Mouse (Mus musculus): ENCODE measurements around the gene Mrnip.
A peak's percentile ranks its signal among the peaks of the same experiment; 100 is the strongest.
"Not testable (repeated sequence)": the region's sequence is repeated elsewhere in the genome, so short reads cannot be mapped to it uniquely, and the experiment has no call there.

The Mrnip gene

DNA sequence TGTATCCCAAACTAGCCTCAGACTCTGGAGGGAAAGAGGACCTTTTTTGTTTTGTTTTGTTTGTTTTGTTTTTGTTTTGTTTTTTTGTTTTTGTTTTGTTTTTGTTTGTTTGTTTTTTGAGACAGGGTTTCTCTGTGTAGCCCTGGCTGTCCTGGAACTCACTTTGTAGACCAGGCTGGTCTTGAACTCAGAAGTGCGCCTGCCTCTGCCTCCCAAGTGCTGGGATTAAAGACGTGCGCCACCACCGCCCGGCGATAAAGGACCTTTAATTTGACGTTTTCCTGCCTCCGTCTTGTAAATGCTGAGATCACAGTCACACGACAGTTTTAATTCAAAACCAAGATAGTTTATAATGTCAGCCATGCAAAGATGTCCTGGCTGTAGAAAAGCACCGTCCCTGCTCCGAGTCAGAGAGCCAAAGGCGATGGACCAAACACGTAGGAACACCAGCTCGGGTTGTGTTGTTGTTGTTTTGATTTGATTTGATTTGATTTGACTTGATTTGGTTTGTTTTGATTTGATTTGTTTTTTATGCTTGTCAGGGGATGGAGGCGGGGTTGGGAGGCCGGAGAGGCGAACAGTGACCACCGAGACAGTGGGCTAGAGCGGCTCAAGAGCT lies at the start of gene Mrnip:
Mrnip (plus strand) TSS at position 334 of the 619 bp plus-strand sequence.
- not testable (repeated sequence) for DNase-seq

DNA sequence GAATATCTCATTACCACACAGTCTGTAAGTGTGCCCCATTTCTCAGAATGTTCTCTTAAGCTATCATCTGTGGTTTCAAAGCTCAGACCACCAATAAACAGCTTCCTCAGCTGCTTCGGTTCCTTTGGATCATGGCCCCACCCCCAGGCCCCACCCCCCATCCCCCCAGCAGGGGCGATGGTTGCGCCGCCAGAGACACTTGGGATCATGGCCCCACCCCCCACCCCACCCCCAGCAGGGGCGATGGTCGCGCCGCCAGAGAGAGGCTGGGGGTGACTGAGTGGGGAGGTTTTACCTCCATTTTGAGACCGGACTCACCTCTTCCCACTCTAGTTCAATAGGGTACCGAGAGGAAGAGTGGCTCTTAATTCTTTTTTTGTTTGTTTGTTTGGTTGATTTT lies 46.5 kb upstream of the Mrnip start:
- DNase-seq = no peak

DNA sequence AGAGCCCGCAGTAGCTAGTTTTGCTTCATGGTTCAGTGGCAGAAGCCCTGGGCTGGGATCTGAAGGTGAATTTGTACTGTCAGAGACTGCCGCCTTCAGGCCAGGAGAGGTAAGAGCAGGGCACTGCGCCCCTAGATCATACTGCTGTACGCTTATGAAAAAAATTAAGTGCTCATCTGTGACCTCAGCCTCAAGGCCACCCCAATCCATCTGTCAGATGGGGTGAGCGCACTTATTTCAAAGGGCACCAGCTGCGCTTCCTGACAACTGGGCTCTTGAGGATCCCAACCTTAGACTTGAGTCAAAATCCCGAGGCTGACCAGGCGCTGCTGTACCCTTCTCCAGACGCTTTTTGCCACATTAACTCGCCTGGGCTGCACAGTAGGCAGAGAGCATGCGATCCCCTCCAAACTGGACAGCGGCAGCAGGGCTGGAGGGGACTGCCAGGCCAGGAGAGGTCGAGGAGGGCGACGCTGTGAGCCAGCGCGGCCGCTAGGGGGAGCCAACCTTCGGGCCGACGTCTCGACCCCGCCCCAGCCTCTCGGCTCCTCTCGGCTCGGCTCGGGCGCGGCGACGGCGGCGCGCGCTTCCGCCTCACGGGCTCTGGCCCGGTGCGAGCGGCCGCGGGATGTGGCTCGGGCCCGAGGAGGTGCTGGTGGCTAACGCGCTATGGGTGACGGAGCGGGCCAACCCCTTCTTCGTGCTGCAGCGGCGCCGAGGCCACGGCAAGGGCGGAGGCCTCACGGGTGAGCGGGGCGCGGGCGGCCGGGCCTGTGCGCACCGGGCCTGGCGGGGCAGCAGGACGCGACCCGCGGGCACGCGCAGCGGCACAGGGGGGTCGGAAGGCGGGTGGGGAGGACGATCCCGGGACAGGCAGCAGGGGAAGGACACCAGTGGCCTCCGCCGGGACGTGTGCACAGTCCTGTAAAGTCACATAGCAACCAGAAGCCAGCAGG lies 43.2 kb upstream of the Mrnip start, which contains the start of gene Tbc1d9b:
Tbc1d9b (plus strand) TSS at position 586 of the 956 bp plus-strand sequence.
- peak; percentile 90 to 95 for DNase-seq

DNA sequence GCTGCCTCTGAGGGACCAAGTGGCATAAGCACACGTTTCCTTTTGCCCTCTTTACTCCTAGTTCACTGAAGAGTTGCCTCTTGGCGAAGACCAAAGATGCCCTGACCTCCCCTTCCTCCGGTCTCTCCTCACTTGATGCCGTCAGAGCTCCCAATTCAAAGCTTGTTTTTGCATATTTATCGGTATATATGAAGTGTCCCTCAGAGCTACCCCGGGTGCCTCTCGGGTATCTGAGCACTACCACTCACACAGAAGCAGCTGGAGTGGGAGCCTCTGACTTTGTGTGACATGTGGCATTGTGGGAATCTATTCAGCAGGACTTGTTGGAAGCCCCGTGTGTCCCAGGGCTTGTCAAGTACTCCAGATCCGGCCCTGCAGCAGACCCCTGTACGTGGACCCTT lies 42.4 kb upstream of the Mrnip start:
- DNase-seq = peak in 1 of 2 experiments; percentile 22

DNA sequence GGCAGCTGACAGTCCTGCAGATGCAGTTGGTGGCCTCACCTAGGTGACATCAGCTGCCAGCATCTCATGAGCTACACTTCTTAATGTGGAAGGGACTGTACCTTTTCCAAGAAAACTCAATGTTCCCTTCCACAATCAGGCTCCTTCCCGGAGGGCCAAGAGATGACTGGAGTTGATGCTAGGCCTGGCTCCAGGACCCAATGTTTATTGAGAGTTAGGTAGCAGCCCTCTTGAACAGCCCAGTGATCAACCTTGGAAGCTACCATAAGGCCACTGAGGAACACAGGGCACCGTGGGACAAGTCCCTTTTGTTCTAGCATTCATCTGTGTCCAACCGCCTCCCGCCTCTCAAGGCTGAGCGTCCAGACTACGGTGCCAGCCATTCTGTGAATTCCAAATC lies 42.0 kb upstream of the Mrnip start:
- DNase-seq = no peak

DNA sequence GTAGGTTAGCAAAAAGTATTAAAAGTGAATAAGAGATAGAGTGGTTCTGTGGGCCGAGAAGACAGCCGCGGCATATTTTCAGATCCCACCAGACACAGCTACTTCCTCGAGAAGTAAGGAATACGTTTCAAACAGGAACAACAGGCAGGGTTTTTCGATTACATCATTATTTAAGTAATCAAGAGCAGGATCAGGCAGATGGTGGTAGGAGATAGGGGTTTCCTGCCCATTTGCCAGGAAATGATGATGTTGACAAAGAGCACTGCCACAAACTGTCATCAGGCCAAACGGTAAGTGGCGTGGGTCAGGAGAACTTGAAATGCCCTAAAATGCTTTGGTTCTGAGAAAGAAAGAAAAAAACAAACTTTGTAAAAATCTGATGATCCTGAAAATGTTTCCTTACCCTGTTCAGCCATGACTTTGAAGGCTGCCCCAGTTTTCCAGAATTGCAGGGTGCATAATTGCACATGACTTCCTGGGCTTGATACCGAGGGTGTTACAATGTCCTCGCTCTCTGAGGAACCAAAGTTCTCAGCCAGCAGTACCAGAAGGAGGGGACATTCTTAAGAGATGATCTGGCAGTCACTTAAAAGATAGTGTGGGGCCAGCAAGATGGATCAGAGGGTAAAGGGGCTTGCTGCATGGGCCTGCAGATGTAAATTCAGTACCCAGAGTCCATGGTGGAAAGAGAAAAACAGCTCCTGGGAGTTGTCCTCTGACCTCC lies 39.9 kb upstream of the Mrnip start:
- no peak for DNase-seq

DNA sequence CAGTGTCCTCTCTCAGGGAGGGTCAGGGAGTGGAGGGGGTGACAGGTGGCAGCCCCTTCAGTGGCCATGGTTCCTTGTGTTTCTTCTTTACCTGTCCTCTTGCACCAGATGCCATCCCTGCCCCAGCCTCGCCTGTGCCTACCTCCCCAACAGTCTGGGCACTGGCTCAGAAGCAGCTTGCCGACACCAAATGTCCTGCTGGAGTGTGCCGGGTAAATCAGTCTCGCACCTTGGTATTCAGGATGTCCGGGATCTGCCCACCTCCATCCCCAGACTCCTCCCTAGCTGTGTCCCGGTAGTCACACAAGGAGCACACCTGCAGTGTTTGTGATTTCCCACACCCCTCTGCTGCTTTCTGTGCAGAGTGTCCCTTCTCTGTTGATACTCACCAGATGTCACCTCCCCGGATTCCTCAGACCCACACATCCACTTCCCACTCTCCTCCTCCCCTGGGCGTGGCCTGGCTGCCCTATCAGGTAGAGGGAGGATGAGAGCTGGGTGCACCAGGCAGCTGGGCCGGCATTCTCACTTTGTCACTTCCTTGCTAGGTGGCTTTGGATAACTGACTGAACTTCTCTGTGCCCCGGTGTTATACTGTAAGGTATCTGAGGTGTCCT lies 35.9 kb upstream of the Mrnip start:
- peak; percentile 30 to 55 for DNase-seq

DNA sequence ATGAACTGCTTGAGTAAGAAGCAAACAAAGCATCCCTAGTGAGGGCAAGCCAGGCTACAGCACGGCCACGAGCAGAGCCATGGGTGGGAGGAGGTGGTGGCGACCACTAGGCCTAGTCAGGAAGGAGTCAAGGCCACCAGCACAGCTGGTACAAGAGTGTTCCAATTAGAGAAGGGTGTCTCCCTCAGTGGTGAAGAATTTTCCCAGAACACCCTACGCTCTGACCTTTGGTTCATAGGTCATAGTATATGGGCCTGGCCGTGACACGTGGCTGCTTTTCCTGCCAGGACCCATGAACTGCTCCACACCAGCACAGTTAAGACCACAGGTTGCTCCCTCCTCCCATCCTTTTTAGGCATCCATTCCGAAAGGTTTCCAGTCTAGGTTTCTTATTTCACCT lies 34.7 kb upstream of the Mrnip start:
- DNase-seq = peak; percentile 74 to 82

DNA sequence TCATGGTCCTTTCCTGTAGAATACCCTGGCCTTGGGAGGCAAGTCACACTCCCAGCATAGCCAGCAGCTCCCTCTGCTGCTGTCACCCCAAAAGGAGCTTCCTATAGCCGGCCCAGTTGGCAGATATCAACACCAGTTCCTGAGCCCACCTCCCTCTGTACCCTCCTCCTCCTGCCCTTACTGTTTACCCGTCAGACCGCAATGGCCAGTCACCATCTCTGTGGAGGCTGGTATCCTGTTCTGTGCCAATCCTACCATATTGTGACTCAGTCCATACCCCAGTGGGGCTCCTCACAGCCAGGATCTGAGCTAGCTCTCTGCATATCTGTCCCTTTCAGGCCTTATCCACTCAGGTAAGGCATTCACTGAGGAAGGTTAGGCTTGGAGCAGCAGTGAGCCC lies 28.7 kb upstream of the Mrnip start:
- no peak for DNase-seq

DNA sequence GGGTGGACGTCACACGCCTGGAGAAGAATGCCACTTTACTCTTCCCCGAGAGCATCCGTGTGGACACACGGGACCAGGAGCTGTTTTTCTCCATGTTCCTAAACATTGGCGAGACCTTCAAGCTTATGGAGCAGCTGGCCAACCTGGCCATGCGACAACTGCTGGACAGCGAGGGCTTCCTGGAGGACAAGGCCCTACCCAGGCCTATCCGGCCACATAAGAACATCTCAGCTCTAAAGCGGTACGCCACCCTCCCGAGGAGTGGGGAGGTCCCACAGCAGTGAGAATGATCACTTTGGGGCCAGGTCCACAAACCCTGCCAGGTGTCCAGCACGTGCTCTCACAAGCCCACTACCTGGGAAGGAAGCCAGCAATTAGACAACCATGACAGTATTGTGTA lies 28.1 kb upstream of the Mrnip start:
- DNase-seq = no peak

DNA sequence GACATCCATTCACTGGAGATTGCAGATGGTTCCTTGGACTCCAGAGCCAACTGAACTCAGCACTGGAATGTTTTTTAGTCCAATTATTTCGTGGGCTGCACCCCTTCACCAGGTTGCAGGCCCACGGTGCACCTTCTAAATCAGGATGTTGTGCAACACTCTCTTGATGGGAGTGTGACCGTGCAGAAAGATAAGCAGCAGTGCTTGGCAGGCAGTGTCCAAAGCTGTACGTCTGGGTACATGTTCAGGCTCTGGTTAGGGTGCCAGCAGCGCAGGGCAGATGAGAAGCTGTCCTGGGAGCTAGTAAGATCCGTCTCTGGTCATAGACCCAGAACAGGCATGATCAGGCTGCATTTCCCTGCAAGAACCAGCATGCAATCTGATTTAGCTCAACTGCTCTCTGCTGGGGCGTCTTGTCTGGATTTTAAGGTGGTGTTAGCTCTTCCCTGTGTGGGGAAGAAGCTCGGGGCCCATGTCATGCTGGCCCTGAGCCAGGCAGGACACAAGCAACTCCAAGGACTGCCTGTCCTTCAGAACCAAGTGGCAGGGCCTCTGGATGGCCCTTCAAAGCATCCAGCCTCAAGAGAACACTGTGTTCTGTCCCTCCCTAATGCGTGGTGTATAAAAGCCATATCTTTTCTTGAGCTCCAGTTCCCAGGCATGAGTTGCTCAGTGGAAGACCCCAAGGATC lies 26.8 kb upstream of the Mrnip start:
- DNase-seq = no peak

DNA sequence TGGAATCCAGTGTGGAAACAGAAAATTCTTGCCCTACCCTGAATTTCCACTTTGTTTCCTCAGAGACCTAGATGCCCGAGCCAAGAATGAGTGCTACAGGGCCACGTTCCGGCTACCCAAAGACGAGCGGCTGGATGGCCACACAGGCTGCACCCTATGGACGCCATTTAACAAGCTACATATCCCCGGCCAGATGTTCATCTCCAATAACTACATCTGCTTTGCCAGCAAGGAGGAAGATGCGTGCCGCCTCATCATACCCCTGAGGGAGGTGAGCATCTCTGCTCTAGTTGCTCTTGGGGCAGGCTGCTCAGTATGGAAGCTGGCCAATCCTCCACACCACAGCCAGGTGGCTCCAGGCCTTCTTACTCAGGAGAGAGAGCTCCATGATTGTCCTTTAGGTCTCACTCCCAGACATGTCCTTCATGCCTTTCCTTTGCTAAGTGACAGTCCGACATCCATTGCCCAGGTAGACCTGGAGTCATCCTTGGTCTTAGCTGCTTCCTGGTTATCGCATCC lies 26.2 kb upstream of the Mrnip start:
- DNase-seq = no peak

DNA sequence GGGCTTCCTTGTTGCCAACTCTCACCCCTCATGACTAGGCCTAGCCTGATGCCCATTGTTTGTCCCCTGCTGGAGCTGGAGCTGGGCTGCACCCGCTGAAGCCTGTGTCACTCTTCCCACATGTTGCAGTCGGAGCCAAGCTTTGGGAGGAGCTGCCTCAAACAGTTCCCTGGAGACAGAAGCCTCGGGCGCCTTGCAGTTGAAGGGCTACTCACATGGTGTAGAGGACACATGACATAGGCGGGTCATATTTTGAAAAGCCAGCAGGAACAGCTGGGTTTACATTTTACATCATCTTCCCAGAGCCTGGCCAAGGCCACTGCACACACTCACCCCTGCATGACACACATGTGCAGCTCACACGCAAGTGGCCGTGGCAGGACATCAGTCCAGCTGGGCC lies 25.0 kb upstream of the Mrnip start:
- no peak for DNase-seq

DNA sequence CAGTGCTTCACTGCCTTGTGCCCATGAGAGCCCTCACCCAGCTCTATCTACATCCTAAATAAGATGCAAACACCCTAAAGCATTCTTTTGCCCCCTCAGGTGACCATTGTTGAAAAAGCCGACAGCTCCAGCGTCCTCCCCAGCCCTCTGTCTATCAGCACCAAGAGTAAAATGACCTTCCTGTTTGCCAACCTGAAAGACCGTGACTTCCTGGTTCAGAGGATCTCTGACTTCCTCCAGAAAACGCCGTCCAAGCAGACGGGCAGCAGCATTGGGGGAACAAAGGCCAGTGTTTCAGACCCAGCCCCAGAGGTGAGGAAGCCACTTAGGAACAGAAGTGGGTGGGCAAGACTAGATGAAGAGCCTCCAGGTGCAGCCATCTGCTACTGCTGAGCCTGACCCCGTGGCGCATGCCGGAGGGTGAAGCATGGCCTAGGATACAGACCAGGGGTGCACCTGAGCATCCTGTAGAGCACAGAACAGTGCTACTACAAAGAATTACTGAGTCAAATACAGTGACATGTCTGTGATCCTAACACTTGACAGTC lies 24.6 kb upstream of the Mrnip start:
- DNase-seq = no peak

DNA sequence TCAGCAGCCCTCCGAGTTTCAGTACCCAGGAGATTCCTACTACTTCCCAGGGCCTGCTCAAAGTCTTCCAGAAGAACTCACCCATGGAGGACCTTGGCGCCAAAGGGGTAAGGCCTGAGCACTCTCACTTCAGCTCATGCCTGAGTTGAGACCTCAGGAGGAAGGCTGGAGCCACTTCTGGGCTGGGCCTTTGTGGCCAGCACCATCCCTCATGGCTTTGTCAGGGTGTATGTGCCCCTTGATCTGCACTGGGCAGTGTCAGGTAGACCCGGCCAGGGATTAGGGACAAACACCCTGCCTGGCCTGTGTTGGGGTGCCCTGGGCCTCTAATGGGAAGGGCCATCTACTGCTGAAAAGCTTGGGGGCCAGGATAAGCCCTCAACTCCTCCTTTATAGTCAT lies 22.9 kb upstream of the Mrnip start:
- no peak for DNase-seq

DNA sequence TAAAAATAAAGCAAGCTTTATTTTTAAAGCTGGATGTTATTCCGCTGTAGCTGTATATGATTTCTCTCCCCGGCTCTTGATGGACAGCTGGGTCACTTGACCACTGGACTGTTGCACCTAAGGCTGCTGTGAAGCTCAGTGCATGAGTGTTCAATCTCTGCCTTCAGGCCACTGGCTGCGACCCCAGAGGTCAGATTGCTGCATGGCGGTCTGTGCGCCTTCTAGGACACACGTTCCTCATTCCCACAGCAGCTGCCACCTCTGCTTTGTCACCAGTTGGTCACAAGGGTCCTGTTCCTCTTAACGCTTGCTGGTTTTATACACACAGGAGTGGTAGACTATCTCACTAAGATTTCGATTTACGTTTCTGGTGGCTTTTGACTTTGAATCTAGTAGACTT lies 20.1 kb upstream of the Mrnip start:
- DNase-seq = no peak

DNA sequence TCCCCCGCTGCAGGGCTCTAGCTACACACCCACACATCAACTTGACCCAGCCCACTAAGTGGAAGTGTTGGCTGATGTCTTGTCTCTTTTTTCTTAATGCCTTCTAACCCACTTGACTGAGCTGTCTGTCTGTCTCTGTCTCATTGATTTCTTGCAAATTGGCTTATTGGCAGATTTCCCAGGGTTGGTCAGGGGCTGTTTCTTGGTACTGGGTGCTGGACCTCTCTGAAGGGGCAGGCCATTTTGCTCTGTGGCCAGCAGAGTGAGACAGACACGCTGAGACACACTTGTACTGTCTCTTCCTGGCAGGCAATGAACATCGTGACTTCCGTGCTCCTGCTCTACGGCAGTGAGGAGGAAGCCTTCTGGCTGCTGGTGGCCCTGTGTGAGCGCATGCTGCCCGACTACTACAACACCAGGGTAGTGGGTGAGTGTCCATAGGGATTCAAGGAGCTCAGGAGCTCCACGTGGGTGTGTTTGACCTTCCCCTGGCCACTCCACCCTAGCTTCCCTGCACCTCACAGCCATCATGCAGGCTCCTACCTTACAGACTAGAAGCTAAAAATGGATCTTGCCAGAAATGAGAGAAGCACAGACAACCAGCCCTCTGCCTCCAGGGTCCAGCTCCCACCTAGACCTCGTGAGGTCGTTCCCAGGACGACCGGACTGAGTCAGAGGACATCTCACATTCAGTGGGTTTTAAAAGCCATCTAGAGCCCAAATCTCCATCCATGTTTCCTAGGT lies 19.3 kb upstream of the Mrnip start:
- DNase-seq = peak in 1 of 2 experiments; percentile 19

DNA sequence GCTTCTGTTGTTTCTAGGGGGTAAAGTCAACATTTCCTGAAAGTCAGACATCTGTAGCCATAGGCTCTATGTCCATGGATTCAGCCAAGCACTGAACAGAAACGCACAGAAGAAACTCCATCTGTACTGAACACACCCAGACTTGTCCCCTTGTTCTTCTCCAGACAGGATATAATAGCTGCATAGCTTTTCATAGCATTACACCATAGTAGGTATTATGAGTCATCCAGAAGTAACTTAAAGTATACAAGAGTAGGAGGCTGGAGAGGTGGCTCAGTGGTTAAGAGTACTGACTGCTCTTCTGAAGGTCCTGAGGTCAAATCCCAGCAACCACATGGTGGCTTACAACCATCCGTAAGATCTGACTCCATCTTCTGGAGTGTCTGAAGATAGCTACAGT lies 18.5 kb upstream of the Mrnip start:
- no peak for DNase-seq

DNA sequence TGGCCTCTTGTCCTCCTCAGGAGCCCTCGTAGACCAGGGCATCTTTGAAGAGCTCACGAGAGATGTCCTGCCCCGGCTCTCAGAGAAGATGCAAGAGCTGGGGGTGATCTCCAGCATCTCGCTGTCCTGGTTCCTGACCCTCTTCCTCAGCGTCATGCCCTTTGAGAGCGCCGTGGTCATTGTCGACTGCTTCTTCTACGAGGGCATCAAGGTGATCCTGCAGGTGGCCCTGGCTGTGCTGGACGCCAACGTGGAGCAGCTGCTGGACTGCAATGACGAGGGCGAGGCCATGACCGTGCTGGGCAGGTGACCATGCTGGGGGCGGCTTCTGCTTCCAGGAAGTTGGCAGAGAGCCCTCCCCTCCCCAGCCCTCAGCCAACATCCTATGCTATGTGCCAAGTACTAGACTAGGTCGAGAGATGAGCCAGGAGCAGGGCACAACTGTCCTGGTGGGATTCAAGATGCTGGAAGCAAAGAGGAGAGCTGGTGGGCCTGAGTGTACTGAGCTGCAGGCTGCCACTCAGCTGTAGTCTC lies 17.5 kb upstream of the Mrnip start:
- DNase-seq = no peak

DNA sequence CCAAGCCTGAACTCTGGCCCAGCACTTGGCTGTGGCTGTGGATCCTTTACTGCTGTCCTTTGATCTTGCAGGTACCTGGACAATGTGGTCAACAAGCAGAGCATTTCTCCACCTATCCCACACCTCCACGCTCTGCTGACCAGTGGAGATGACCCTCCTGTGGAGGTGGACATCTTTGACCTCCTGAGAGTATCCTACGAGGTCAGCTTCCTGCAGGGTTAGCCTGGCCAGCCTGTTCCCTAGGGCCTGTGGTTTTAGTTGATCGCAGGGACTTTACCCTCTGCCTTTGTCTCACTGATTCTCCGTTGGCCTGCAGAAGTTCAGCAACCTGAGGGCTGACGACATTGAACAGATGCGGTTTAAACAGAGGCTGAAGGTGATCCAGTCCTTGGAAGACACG lies 15.9 kb upstream of the Mrnip start:
- peak; percentile 63 to 65 for DNase-seq

DNA sequence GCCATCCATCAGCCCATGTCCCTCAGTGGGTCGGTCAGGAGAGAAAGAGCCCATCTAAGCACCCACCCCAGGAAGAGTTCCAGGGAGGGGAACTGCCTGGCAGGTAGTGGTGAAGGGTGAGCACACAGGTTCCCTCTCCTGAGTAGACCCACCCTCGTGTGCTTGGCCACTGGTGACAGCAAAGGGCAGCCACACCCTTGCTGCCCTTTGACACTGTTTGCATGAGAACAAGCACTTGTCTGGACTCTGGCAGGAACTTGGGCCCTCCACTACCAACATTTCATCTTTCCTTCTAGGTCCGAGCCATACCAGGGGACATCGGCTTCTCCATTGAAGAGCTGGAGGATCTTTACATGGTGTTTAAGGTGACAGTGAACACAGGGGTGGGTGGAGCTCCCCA lies 14.9 kb upstream of the Mrnip start:
- no peak for DNase-seq

All from kidney, postnatal 36 days (tissue).